Mouse (Mus musculus): ENCODE measurements around the gene Sp3. TPM values are rescaled to one million over a fixed set of nuclear protein-coding genes. Genes with fewer than 3 reads are reported as not detected.

The Sp3 gene
- polyA plus RNA-seq (2012; rRNA removed) (13.1 and 19.0 TPM in 2 replicates), polyA plus RNA-seq (2014; fragmentation: Nextera tagmentation; extraction: Ambion mirVana) (35.0 and 36.2 TPM in 2 replicates)

GRCm38 (mm10) chr2:72980337-72981074, at the start of gene Sp3:
Sp3 (minus strand) TSS chr2:72980446.
- Histone ChIP-seq H3K27me3 (ENCODE audit: control insufficient read depth, insufficient read depth, low read length) (no peaks in the 10 kb centered on the region), H3K9ac (replicated peaks) (peak within 1 kb of the TSS; percentile 99), H3K4me1 (replicated peaks; ENCODE audit: control insufficient read depth in 2 of 2, insufficient read depth in 2 of 2, low read length in 1 of 2) (peaks cover 15 to 16% of the 10 kb centered on the region in 2 experiments), H3K4me3 (ENCODE audit: insufficient read depth in 1 of 2, low read depth in 2 of 2, low read length in 2 of 2) (peak within 1 kb of the TSS; percentile 87 to 92), H3K9me3 (ENCODE audit: control insufficient read depth, low read length) (no peaks in the 10 kb centered on the region), H3K36me3 (replicated peaks; ENCODE audit: control insufficient read depth, insufficient read depth, low read depth) (peaks cover 9% of the 10 kb centered on the region), H3K4me2 (ENCODE audit: low read depth) (peak within 1 kb of the TSS; percentile 83), H3K27ac (peak within 1 kb of the TSS; percentile 93)
- DNase-seq (ENCODE audit: low read depth in 3 of 3, low spot score in 3 of 3) (peak; percentile 93 to 95 (median 94)), ATAC-seq (ENCODE audit: insufficient read depth) (peak; percentile 74)
- TF ChIP-seq EP300 (IDR thresholded peaks at IDR 0.05; ENCODE audit: low read depth) (peak; percentile 42; the same call in 1 of the 2 replicates), CTCF (IDR thresholded peaks at IDR 0.05; ENCODE audit: low read depth) (no peak)
- WGBS (ENCODE audit: insufficient replicate concordance): under 1% methylated on average over 64 of the region's 64 CpGs

GRCm38 (mm10) chr2:73029846-73030245, 49.6 kb upstream of the Sp3 start:
- Histone ChIP-seq H3K9me3 (ENCODE audit: control insufficient read depth, low read length) (no peaks in the 10 kb centered on the region), H3K36me3 (replicated peaks; ENCODE audit: control insufficient read depth, insufficient read depth, low read depth) (no peaks in the 10 kb centered on the region), H3K27me3 (ENCODE audit: control insufficient read depth, insufficient read depth, low read length) (no peaks in the 10 kb centered on the region), H3K27ac (no peak overlapping the region), H3K9ac (replicated peaks) (no peak overlapping the region), H3K4me2 (ENCODE audit: low read depth) (no peak overlapping the region), H3K4me3 (ENCODE audit: insufficient read depth in 1 of 2, low read depth in 2 of 2, low read length in 2 of 2) (no peak overlapping the region), H3K4me1 (replicated peaks; ENCODE audit: control insufficient read depth in 2 of 2, insufficient read depth in 2 of 2, low read length in 1 of 2) (peaks cover 13 to 20% of the 10 kb centered on the region in 2 experiments)
- TF ChIP-seq EP300 (IDR thresholded peaks at IDR 0.05; ENCODE audit: low read depth) (no peak), CTCF (IDR thresholded peaks at IDR 0.05; ENCODE audit: low read depth) (no peak)
- DNase-seq (ENCODE audit: low read depth in 3 of 3, low spot score in 3 of 3) (no peak), ATAC-seq (ENCODE audit: insufficient read depth) (no peak)
- 68% methylated on average over 3 of the region's 3 CpGs for WGBS (ENCODE audit: insufficient replicate concordance)

GRCm38 (mm10) chr2:73028019-73028418, 47.8 kb upstream of the Sp3 start:
- Histone ChIP-seq H3K27ac (peak overlapping the region; percentile 42), H3K27me3 (ENCODE audit: control insufficient read depth, insufficient read depth, low read length) (no peaks in the 10 kb centered on the region), H3K4me2 (ENCODE audit: low read depth) (no peak overlapping the region; the same call in 1 of the 2 replicates), H3K9me3 (ENCODE audit: control insufficient read depth, low read length) (no peaks in the 10 kb centered on the region), H3K9ac (replicated peaks) (no peak overlapping the region), H3K4me1 (replicated peaks; ENCODE audit: control insufficient read depth in 2 of 2, insufficient read depth in 2 of 2, low read length in 1 of 2) (peaks cover 24 to 30% of the 10 kb centered on the region in 2 experiments), H3K36me3 (replicated peaks; ENCODE audit: control insufficient read depth, insufficient read depth, low read depth) (no peaks in the 10 kb centered on the region), H3K4me3 (ENCODE audit: insufficient read depth in 1 of 2, low read depth in 2 of 2, low read length in 2 of 2) (no peak overlapping the region)
- peak; percentile 53 for TF ChIP-seq EP300 (IDR thresholded peaks at IDR 0.05; ENCODE audit: low read depth)
- TF ChIP-seq CTCF (IDR thresholded peaks at IDR 0.05; ENCODE audit: low read depth): no peak
- DNase-seq (ENCODE audit: low read depth in 3 of 3, low spot score in 3 of 3): peak; percentile 41 to 64 (median 47)
- no peak for ATAC-seq (ENCODE audit: insufficient read depth)
- WGBS (ENCODE audit: insufficient replicate concordance): 12% methylated on average over 3 of the region's 3 CpGs

- Histone ChIP-seq H3K27me3 (ENCODE audit: control insufficient read depth, insufficient read depth, low read length) (no peaks in the 10 kb centered on the region), H3K27ac (no peak overlapping the region), H3K9me3 (ENCODE audit: control insufficient read depth, low read length) (no peaks in the 10 kb centered on the region), H3K4me2 (ENCODE audit: low read depth) (no peak overlapping the region), H3K4me3 (ENCODE audit: insufficient read depth in 1 of 2, low read depth in 2 of 2, low read length in 2 of 2) (no peak overlapping the region), H3K9ac (replicated peaks) (no peak overlapping the region), H3K4me1 (replicated peaks; ENCODE audit: control insufficient read depth in 2 of 2, insufficient read depth in 2 of 2, low read length in 1 of 2) (peaks cover 29 to 36% of the 10 kb centered on the region in 2 experiments), H3K36me3 (replicated peaks; ENCODE audit: control insufficient read depth, insufficient read depth, low read depth) (no peaks in the 10 kb centered on the region)
- DNase-seq (ENCODE audit: low read depth in 3 of 3, low spot score in 3 of 3) (no peak), ATAC-seq (ENCODE audit: insufficient read depth) (no peak)
- 68% methylated on average over 3 of the region's 3 CpGs for WGBS (ENCODE audit: insufficient replicate concordance)
- TF ChIP-seq EP300 (IDR thresholded peaks at IDR 0.05; ENCODE audit: low read depth): no peak
- TF ChIP-seq CTCF (IDR thresholded peaks at IDR 0.05; ENCODE audit: low read depth): no peak
These were observed 46.9 kb upstream of the Sp3 start for GRCm38 (mm10) chr2:73027126-73027525.

- peak overlapping the region in 1 of 2 experiments; percentile 26; a peak in 2 of 4 replicates for H3K4me3 ChIP-seq (ENCODE audit: insufficient read depth in 1 of 2, low read depth in 2 of 2, low read length in 2 of 2)
- H3K9me3 ChIP-seq (ENCODE audit: control insufficient read depth, low read length): no peaks in the 10 kb centered on the region
- peak overlapping the region; percentile 59 for H3K9ac ChIP-seq (replicated peaks)
- no peak for TF ChIP-seq CTCF (IDR thresholded peaks at IDR 0.05; ENCODE audit: low read depth)
- TF ChIP-seq EP300 (IDR thresholded peaks at IDR 0.05; ENCODE audit: low read depth): peak; percentile 58; the same call in 1 of the 2 replicates
- ATAC-seq (ENCODE audit: insufficient read depth) (peak; percentile 97), DNase-seq (ENCODE audit: low read depth in 3 of 3, low spot score in 3 of 3) (peak; percentile 90 to 91 (median 90))
- 15% methylated on average over 6 of the region's 6 CpGs for WGBS (ENCODE audit: insufficient replicate concordance)
- H3K27me3 ChIP-seq (ENCODE audit: control insufficient read depth, insufficient read depth, low read length): no peaks in the 10 kb centered on the region
- H3K36me3 ChIP-seq (replicated peaks; ENCODE audit: control insufficient read depth, insufficient read depth, low read depth): no peaks in the 10 kb centered on the region
- H3K27ac ChIP-seq: peak overlapping the region; percentile 96
- H3K4me2 ChIP-seq (ENCODE audit: low read depth): peak overlapping the region; percentile 61
- H3K4me1 ChIP-seq (replicated peaks; ENCODE audit: control insufficient read depth in 2 of 2, insufficient read depth in 2 of 2, low read length in 1 of 2): peaks cover 47 to 52% of the 10 kb centered on the region in 2 experiments
These were observed 43.6 kb upstream of the Sp3 start for GRCm38 (mm10) chr2:73023803-73024202.
